Mouse (Mus musculus) left cerebral cortex, adult 8-10 months (tissue): ENCODE data around the gene Rplp2. TPM values are rescaled to one million over a fixed set of nuclear protein-coding genes. Genes with fewer than 3 reads are reported as not detected.
"Not testable (repeated sequence)": the region's sequence is repeated elsewhere in the genome, so short reads cannot be mapped to it uniquely, and the experiment has no call there.

Experiments
- DNase-seq, 2 experiments: peaks; one replicate each; pipeline ENCODE4 v3.0.0; 2022; ENCODE audit warnings: low spot score in 2 of 2
- total RNA-seq, 4 experiments: library from RNA; stranded (reverse); gene quantifications; 2 replicates each; pipeline ENCODE4 v1.2.4; 2022

Gene Rplp2
- total RNA-seq, 4 experiments from 2014 or later: 524 to 612 (median 563) TPM

- DNase-seq: no peak
Measured at GRCm38 (mm10) chr7:141443828-141444237, 3.3 kb upstream of the Rplp2 start, which contains the start of gene Pidd1. Gene Pidd1, minus strand, starts transcription at chr7:141444025.

- DNase-seq: not testable (repeated sequence)
Measured at GRCm38 (mm10) chr7:141446374-141446773, 796 bp upstream of the Rplp2 start.

GRCm38 (mm10) chr7:141451928-141452327 is 4.8 kb downstream of the Rplp2 start:
- DNase-seq: no peak

GRCm38 (mm10) chr7:141453636-141454035 is 6.5 kb downstream of the Rplp2 start:
- no peak for DNase-seq

GRCm38 (mm10) chr7:141454967-141455551 is 7.9 kb downstream of the Rplp2 start, which contains the start of gene Pnpla2:
Gene Pnpla2, plus strand, starts transcription at chr7:141455198.
- DNase-seq: peak; percentile 82 to 87

- DNase-seq: no peak
Measured at GRCm38 (mm10) chr7:141455610-141456314, 8.6 kb downstream of the Rplp2 start.

- no peak for DNase-seq
Measured at GRCm38 (mm10) chr7:141456739-141457138, 9.6 kb downstream of the Rplp2 start.

- DNase-seq: no peak
Measured at GRCm38 (mm10) chr7:141457236-141457635, 10.1 kb downstream of the Rplp2 start.

GRCm38 (mm10) chr7:141457986-141458660 is 11.0 kb downstream of the Rplp2 start:
- DNase-seq: no peak

GRCm38 (mm10) chr7:141458661-141459060 is 11.5 kb downstream of the Rplp2 start:
- DNase-seq: no peak

GRCm38 (mm10) chr7:141459301-141459711 is 12.1 kb downstream of the Rplp2 start:
- no peak for DNase-seq

- DNase-seq: no peak
Measured at GRCm38 (mm10) chr7:141460001-141460390, 12.8 kb downstream of the Rplp2 start.

GRCm38 (mm10) chr7:141460391-141461113 is 13.4 kb downstream of the Rplp2 start, which contains the start of gene Cracr2b:
Gene Cracr2b, plus strand, starts transcription at chr7:141461094.
- no peak for DNase-seq

GRCm38 (mm10) chr7:141461521-141462332 is 14.6 kb downstream of the Rplp2 start:
- DNase-seq: no peak

GRCm38 (mm10) chr7:141462333-141462821 is 15.2 kb downstream of the Rplp2 start:
- DNase-seq: no peak

GRCm38 (mm10) chr7:141463824-141464602 is 16.8 kb downstream of the Rplp2 start:
- DNase-seq: no peak

GRCm38 (mm10) chr7:141464603-141465201 is 17.5 kb downstream of the Rplp2 start:
- no peak for DNase-seq

- DNase-seq: no peak
Measured at GRCm38 (mm10) chr7:141465388-141466044, 18.3 kb downstream of the Rplp2 start.

GRCm38 (mm10) chr7:141466045-141466394 is 18.9 kb downstream of the Rplp2 start:
- DNase-seq: no peak
